Mouse (Mus musculus): ENCODE results near the gene Ube2g1. TPM values are rescaled to one million over a fixed set of nuclear protein-coding genes. Genes with fewer than 3 reads are reported as not detected.

The Ube2g1 gene
- polyA plus RNA-seq, 1 experiment from 2014 or later, result 67.9 TPM

- no peaks in the 10 kb centered on the region for H3K36me3 ChIP-seq
- 3% methylated on average over 24 of the region's 24 CpGs for WGBS
- H3K4me3 ChIP-seq, result peak overlapping the region; percentile 32
- H3K9me3 ChIP-seq, result no peaks in the 10 kb centered on the region
- H3K9ac ChIP-seq, result 0 out of 2 replicates have a peak overlapping the region, but pooled peaks have one; percentile 23
- H3K4me1 ChIP-seq, result peaks cover 12% of the 10 kb centered on the region
- no peaks in the 10 kb centered on the region for H3K27me3 ChIP-seq
- ATAC-seq (ENCODE audit: borderline replicate concordance, extremely low read depth, low FRiP score, low TSS enrichment), result no peak; the same call in 1 of the 2 replicates
- no peak overlapping the region for H3K27ac ChIP-seq
- peak overlapping the region; percentile 61 for H3K4me2 ChIP-seq
Measured at GRCm38 (mm10) chr11:72576466-72577351, 30.4 kb upstream of the Ube2g1 start.

- WGBS, result 71% methylated on average over 4 of the region's 4 CpGs
- no peak overlapping the region for H3K4me3 ChIP-seq
- no peaks in the 10 kb centered on the region for H3K9me3 ChIP-seq
- no peaks in the 10 kb centered on the region for H3K36me3 ChIP-seq
- H3K27ac ChIP-seq, result no peak overlapping the region
- H3K4me2 ChIP-seq, result no peak overlapping the region
- no peak overlapping the region for H3K9ac ChIP-seq
- H3K27me3 ChIP-seq, result no peaks in the 10 kb centered on the region
- H3K4me1 ChIP-seq, result peaks cover 12% of the 10 kb centered on the region
- ATAC-seq (ENCODE audit: borderline replicate concordance, extremely low read depth, low FRiP score, low TSS enrichment), result no peak
Measured at GRCm38 (mm10) chr11:72578471-72578870, 28.6 kb upstream of the Ube2g1 start.

- WGBS, result 59% methylated on average over 8 of the region's 8 CpGs
- Histone ChIP-seq H3K36me3 (no peaks in the 10 kb centered on the region), H3K4me2 (no peak overlapping the region), H3K27me3 (no peaks in the 10 kb centered on the region), H3K4me3 (no peak overlapping the region), H3K9me3 (no peaks in the 10 kb centered on the region), H3K4me1 (peaks cover 1% of the 10 kb centered on the region; the same call in 1 of the 2 replicates), H3K27ac (no peak overlapping the region), H3K9ac (no peak overlapping the region)
- no peak for ATAC-seq (ENCODE audit: borderline replicate concordance, extremely low read depth, low FRiP score, low TSS enrichment)
Measured at GRCm38 (mm10) chr11:72581609-72582447, 25.3 kb upstream of the Ube2g1 start.

- H3K4me2 ChIP-seq, result no peak overlapping the region
- no peaks in the 10 kb centered on the region for H3K4me1 ChIP-seq
- no peaks in the 10 kb centered on the region for H3K27me3 ChIP-seq
- WGBS, result 77% methylated on average over 3 of the region's 3 CpGs
- no peak overlapping the region for H3K9ac ChIP-seq
- no peaks in the 10 kb centered on the region for H3K9me3 ChIP-seq
- no peak overlapping the region for H3K4me3 ChIP-seq
- ATAC-seq (ENCODE audit: borderline replicate concordance, extremely low read depth, low FRiP score, low TSS enrichment), result no peak
- H3K36me3 ChIP-seq, result no peaks in the 10 kb centered on the region
- no peak overlapping the region for H3K27ac ChIP-seq
Measured at GRCm38 (mm10) chr11:72582448-72582705, 24.7 kb upstream of the Ube2g1 start.

- no peak overlapping the region for H3K4me2 ChIP-seq
- no peak overlapping the region for H3K27ac ChIP-seq
- H3K9ac ChIP-seq, result no peak overlapping the region
- no peak for ATAC-seq (ENCODE audit: borderline replicate concordance, extremely low read depth, low FRiP score, low TSS enrichment)
- H3K9me3 ChIP-seq, result no peaks in the 10 kb centered on the region
- WGBS, result 66% methylated on average over 2 of the region's 2 CpGs
- H3K36me3 ChIP-seq, result no peaks in the 10 kb centered on the region
- no peaks in the 10 kb centered on the region for H3K4me1 ChIP-seq
- no peak overlapping the region for H3K4me3 ChIP-seq
- H3K27me3 ChIP-seq, result no peaks in the 10 kb centered on the region
Measured at GRCm38 (mm10) chr11:72583092-72583491, 24.0 kb upstream of the Ube2g1 start.

GRCm38 (mm10) chr11:72586570-72586969 is 20.5 kb upstream of the Ube2g1 start:
- no peaks in the 10 kb centered on the region for H3K4me1 ChIP-seq
- H3K27me3 ChIP-seq, result no peaks in the 10 kb centered on the region
- no peak overlapping the region for H3K4me2 ChIP-seq
- H3K9me3 ChIP-seq, result no peaks in the 10 kb centered on the region
- no peak overlapping the region for H3K27ac ChIP-seq
- no peak overlapping the region for H3K9ac ChIP-seq
- no peak overlapping the region for H3K4me3 ChIP-seq
- ATAC-seq (ENCODE audit: borderline replicate concordance, extremely low read depth, low FRiP score, low TSS enrichment), result no peak
- WGBS, result 78% methylated on average over 3 of the region's 3 CpGs
- no peaks in the 10 kb centered on the region for H3K36me3 ChIP-seq

GRCm38 (mm10) chr11:72587537-72588233 is 19.4 kb upstream of the Ube2g1 start:
- Histone ChIP-seq H3K9me3 (no peaks in the 10 kb centered on the region), H3K9ac (no peak overlapping the region), H3K27me3 (no peaks in the 10 kb centered on the region), H3K27ac (peak overlapping the region; percentile 53), H3K4me1 (no peaks in the 10 kb centered on the region), H3K4me2 (no peak overlapping the region), H3K36me3 (no peaks in the 10 kb centered on the region), H3K4me3 (no peak overlapping the region)
- ATAC-seq (ENCODE audit: borderline replicate concordance, extremely low read depth, low FRiP score, low TSS enrichment), result no peak
- 31% methylated on average over 7 of the region's 7 CpGs for WGBS

GRCm38 (mm10) chr11:72595010-72595737 is 11.9 kb upstream of the Ube2g1 start:
- no peaks in the 10 kb centered on the region for H3K36me3 ChIP-seq
- no peak overlapping the region for H3K9ac ChIP-seq
- H3K27ac ChIP-seq, result no peak overlapping the region
- H3K4me3 ChIP-seq, result no peak overlapping the region
- no peaks in the 10 kb centered on the region for H3K9me3 ChIP-seq
- no peak for ATAC-seq (ENCODE audit: borderline replicate concordance, extremely low read depth, low FRiP score, low TSS enrichment)
- H3K4me2 ChIP-seq, result no peak overlapping the region
- H3K27me3 ChIP-seq, result no peaks in the 10 kb centered on the region
- H3K4me1 ChIP-seq, result no peaks in the 10 kb centered on the region
- WGBS, result 66% methylated on average over 2 of the region's 2 CpGs

GRCm38 (mm10) chr11:72597780-72598179 is 9.3 kb upstream of the Ube2g1 start:
- Histone ChIP-seq H3K4me1 (no peaks in the 10 kb centered on the region), H3K9me3 (no peaks in the 10 kb centered on the region), H3K9ac (no peak overlapping the region), H3K27me3 (no peaks in the 10 kb centered on the region), H3K4me3 (no peak overlapping the region), H3K27ac (no peak overlapping the region), H3K4me2 (no peak overlapping the region), H3K36me3 (no peaks in the 10 kb centered on the region)
- WGBS, result 88% methylated on average over 4 of the region's 4 CpGs
- ATAC-seq (ENCODE audit: borderline replicate concordance, extremely low read depth, low FRiP score, low TSS enrichment), result no peak

GRCm38 (mm10) chr11:72607469-72608070 is 487 bp downstream of the Ube2g1 start:
- no peaks in the 10 kb centered on the region for H3K27me3 ChIP-seq
- peak overlapping the region; percentile 72 for H3K4me2 ChIP-seq
- peak overlapping the region; percentile 95 for H3K9ac ChIP-seq
- H3K4me1 ChIP-seq, result peaks cover 18% of the 10 kb centered on the region
- peak overlapping the region; percentile 75 for H3K4me3 ChIP-seq
- no peaks in the 10 kb centered on the region for H3K9me3 ChIP-seq
- peak overlapping the region; percentile 98 for H3K27ac ChIP-seq
- under 1% methylated on average over 72 of the region's 79 CpGs for WGBS
- ATAC-seq (ENCODE audit: borderline replicate concordance, extremely low read depth, low FRiP score, low TSS enrichment), result peak; percentile 84
- H3K36me3 ChIP-seq, result no peaks in the 10 kb centered on the region

Data from lung, embryonic 15.5 days (tissue).